Mouse (Mus musculus) kidney, postnatal 0 days (tissue): ENCODE results near the gene Pfkm. TPM values are rescaled to one million over a fixed set of nuclear protein-coding genes. Genes with fewer than 3 reads are reported as not detected.
A peak's percentile ranks its signal among the peaks of the same experiment; 100 is the strongest.

Source experiments
- ATAC-seq: fragments of 200-750 bp; cut with Nextera tagmentation; replicated peaks from 2 replicates; pipeline ENCODE4 v1.8.0; 2017; ENCODE audit warnings: low read depth, moderate number of reproducible peaks, moderate TSS enrichment, moderate library complexity; ENCODE audit not compliant: low FRiP score
- DNase-seq: peaks from one replicate; pipeline ENCODE4 v3.0.0-alpha.2; 2016; ENCODE audit warnings: low spot score
- H3K27ac ChIP-seq: fragments of 300-500 bp; sonication (generic); 2 replicates; pipeline ENCODE4 v1.5.1; 2014; ENCODE audit warnings: mild to moderate bottlenecking
- H3K27me3 ChIP-seq: fragments of 300-500 bp; sonication (generic); 2 replicates; pipeline ENCODE4 v1.6.1; 2014; ENCODE audit warnings: low read length, mixed read lengths; ENCODE audit not compliant: insufficient read depth
- H3K36me3 ChIP-seq: fragments of 300-500 bp; sonication (generic); 2 replicates; pipeline ENCODE4 v1.6.1; 2014; ENCODE audit warnings: low read length, mixed read lengths; ENCODE audit not compliant: insufficient read depth
- H3K4me1 ChIP-seq: fragments of 300-500 bp; sonication (generic); replicated peaks from 2 replicates; pipeline ENCODE4 v1.6.1; 2014; ENCODE audit warnings: antibody characterized with exemption, low read length, mixed read lengths; ENCODE audit not compliant: insufficient read depth
- H3K4me2 ChIP-seq: fragments of 300-500 bp; sonication (generic); 2 replicates; pipeline ENCODE4 v1.6.1; 2014; ENCODE audit warnings: mild to moderate bottlenecking, low read length, moderate library complexity, mixed read lengths
- H3K4me3 ChIP-seq: fragments of 300-500 bp; sonication (generic); replicated peaks from 2 replicates; pipeline ENCODE4 v1.5.1; 2014; ENCODE audit warnings: low read depth, low read length
- H3K9ac ChIP-seq: fragments of 300-500 bp; sonication (generic); 2 replicates; pipeline ENCODE4 v1.6.1; 2014; ENCODE audit warnings: low read depth, low read length
- H3K9me3 ChIP-seq: fragments of 300-500 bp; sonication (generic); replicated peaks from 2 replicates; pipeline ENCODE4 v1.6.1; 2016; ENCODE audit warnings: low read length, inconsistent platforms, mixed read lengths
- CTCF ChIP-seq: IDR thresholded peaks from 2 replicates; pipeline ENCODE4 v1.5.1; 2016; ENCODE audit warnings: antibody characterized with exemption, low read depth, mild to moderate bottlenecking, moderate library complexity
- WGBS: fragments of 180-500 bp; shearing (Covaris S2); extraction: QIAGEN DNeasy Blood & Tissue Kit; methylation state at CpG from one replicate; pipeline ENCODE4 v1.1.7; 2014; 5-methylcytosine and 5-hydroxymethylcytosine counted together
- polyA plus RNA-seq: library from polyadenylated mRNA; unstranded; fragments of >200 nt; fragmentation: Nextera tagmentation; extraction: Ambion mirVana; gene quantifications from 2 replicates; pipeline ENCODE4 v1.2.1, GENCODE M21; 2015

The Pfkm gene
- polyA plus RNA-seq, 1 experiment from 2014 or later, result 34.2 TPM

DNA sequence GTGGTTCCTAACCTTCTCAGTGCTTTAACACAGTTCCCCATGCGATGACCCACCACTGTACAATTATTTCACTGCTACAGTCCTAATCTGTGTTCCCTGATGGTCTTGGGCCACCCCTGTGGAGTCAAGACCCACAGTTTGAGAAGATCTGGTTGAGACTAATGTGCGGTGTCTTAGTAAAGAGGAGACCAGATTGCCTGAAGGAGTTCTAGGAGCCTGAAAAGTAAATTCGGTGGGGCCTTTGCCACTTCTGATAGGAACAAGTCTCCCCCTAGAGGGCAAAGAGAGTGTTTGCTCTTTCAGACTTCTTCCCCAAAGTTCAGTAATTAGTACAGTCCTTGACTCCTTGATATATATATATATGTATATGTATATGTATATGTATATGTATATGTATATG is 61.2 kb downstream of the Pfkm start:
- TF ChIP-seq CTCF, result peak; percentile 87
- Histone ChIP-seq H3K36me3 (no peaks in the 10 kb centered on the region), H3K9ac (no peak overlapping the region), H3K4me1 (no peaks in the 10 kb centered on the region), H3K27ac (no peak overlapping the region), H3K9me3 (no peaks in the 10 kb centered on the region), H3K4me3 (no peak overlapping the region), H3K4me2 (no peak overlapping the region), H3K27me3 (no peaks in the 10 kb centered on the region)
- no peak; the same call in 1 of the 2 replicates for ATAC-seq
- 18% methylated on average over 3 of the region's 3 CpGs for WGBS
- DNase-seq, result peak; percentile 93

DNA sequence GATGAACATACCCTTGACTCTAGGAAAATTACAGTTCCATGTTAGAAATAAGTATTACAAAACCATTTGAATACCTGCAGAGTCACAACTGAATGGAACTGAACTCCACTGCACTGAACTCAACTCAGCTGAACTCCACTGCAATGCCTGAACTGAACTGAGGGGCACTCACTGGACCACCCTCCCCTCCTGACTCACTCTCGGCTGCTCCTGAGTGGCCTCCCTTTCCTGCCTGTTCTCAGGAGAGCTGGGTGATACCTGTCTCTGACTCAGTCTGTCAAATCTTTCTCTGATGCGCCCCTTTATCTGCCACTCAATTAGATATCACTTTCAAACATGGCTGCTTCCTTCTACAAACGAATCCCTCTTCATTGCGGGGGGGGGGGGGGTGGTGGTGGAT is 61.8 kb downstream of the Pfkm start:
- 63% methylated on average over 4 of the region's 4 CpGs for WGBS
- no peak for ATAC-seq
- TF ChIP-seq CTCF, result no peak

DNA sequence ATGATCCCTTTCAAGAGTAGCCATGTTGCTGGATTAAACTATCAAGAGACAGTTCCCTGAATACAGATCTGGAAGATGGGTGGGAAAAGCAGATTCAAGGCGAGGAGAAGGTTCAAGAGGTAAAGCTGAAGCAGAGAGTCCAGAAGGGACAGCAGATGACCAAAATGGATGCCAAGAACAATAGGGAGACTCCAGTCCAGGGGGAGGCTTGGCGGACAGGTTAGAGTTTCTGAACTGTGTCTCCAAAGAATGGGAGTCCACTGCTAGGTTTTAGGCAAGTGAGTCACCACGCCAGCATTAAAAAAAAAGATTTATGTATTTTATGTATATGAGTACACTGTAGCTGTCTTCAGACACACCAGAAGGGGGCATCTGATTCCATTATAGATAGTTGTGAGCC is 62.2 kb downstream of the Pfkm start:
- Histone ChIP-seq H3K36me3 (no peaks in the 10 kb centered on the region), H3K4me1 (no peaks in the 10 kb centered on the region), H3K4me3 (no peak overlapping the region), H3K4me2 (no peak overlapping the region), H3K27ac (no peak overlapping the region), H3K27me3 (no peaks in the 10 kb centered on the region), H3K9me3 (no peaks in the 10 kb centered on the region), H3K9ac (no peak overlapping the region)
- 70% methylated on average over 3 of the region's 3 CpGs for WGBS
- peak; percentile 9; the same call in 1 of the 2 replicates for TF ChIP-seq CTCF
- ATAC-seq (no peak), DNase-seq (no peak)

More for the DNA sequence above, 61.8 kb downstream of the Pfkm start:
- Histone ChIP-seq H3K27me3 (no peaks in the 10 kb centered on the region), H3K9ac (no peak overlapping the region), H3K27ac (no peak overlapping the region), H3K4me1 (no peaks in the 10 kb centered on the region), H3K4me3 (no peak overlapping the region), H3K9me3 (no peaks in the 10 kb centered on the region), H3K36me3 (no peaks in the 10 kb centered on the region), H3K4me2 (no peak overlapping the region)
- DNase-seq, result no peak

DNA sequence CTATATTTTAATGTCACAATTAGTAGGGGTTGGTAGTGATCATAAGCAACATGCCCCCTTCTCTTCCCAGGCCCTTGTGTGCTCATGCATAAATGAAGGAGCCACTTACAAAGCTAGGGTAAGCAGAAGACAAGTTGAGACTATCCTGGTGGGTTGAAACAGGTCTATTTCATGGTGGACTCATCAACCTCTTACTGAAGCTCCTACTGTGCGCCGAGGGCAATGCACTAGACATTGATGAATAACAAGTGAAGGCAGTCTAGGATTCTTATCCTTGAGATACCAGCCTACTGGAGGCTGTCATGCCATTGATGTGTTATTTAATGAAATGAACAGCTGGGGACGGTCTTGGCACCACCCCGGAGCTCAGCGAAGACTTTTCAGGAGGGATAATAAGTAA is 62.9 kb downstream of the Pfkm start:
- DNase-seq, result no peak
- no peak overlapping the region for H3K4me2 ChIP-seq
- no peak overlapping the region for H3K27ac ChIP-seq
- no peaks in the 10 kb centered on the region for H3K4me1 ChIP-seq
- H3K36me3 ChIP-seq, result no peaks in the 10 kb centered on the region
- no peaks in the 10 kb centered on the region for H3K27me3 ChIP-seq
- no peak overlapping the region for H3K4me3 ChIP-seq
- 95% methylated on average over 5 of the region's 5 CpGs for WGBS
- ATAC-seq, result no peak
- H3K9me3 ChIP-seq, result no peaks in the 10 kb centered on the region
- no peak for TF ChIP-seq CTCF
- no peak overlapping the region for H3K9ac ChIP-seq

DNA sequence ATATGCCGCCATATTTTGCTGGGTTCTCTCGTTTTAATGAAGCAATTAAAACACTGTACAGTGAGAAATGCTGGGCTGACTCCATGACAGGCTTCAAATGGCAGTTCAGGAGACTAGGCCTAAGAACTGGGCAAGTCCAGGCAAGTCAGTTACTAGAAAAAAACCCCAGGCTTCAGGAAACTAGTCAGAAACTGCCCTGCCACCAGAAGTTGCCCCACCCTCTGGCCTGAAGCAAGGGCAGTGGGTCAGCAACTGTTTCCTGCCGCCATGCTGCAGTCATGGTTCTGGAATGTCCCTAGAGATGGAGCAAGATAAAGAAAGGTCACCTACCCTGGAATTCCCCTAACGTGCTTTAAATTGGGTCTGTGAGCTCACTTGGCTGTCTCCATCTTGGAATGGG is 63.6 kb downstream of the Pfkm start:
- no peaks in the 10 kb centered on the region for H3K9me3 ChIP-seq
- WGBS, result 66% methylated on average over 4 of the region's 4 CpGs
- no peaks in the 10 kb centered on the region for H3K36me3 ChIP-seq
- no peaks in the 10 kb centered on the region for H3K27me3 ChIP-seq
- DNase-seq (no peak), ATAC-seq (no peak)
- H3K4me3 ChIP-seq, result no peak overlapping the region
- no peak overlapping the region for H3K27ac ChIP-seq
- TF ChIP-seq CTCF, result no peak
- H3K4me2 ChIP-seq, result no peak overlapping the region
- no peaks in the 10 kb centered on the region for H3K4me1 ChIP-seq
- H3K9ac ChIP-seq, result no peak overlapping the region

DNA sequence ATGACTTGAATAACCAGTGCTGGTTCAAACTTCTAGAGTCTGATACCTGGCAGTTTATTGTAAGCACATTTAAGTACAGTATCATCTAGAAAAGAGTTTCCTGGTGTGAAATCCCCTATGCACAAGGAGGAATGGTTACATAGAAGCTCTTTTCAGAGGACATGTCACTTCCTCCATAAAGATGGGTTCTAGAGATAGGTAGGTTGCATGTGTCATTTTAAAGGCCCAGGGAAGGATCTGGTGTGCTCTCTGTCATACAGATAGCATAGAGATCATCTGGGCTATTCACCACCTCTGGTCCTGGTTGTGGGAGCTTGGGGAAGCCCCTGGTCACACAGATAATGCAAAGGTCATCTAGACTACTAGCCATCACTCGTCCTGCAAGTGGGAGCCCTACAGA is 64.9 kb downstream of the Pfkm start:
- no peaks in the 10 kb centered on the region for H3K9me3 ChIP-seq
- no peaks in the 10 kb centered on the region for H3K36me3 ChIP-seq
- H3K4me3 ChIP-seq, result no peak overlapping the region
- H3K4me2 ChIP-seq, result no peak overlapping the region
- H3K4me1 ChIP-seq, result no peaks in the 10 kb centered on the region
- no peak for TF ChIP-seq CTCF
- H3K27ac ChIP-seq, result no peak overlapping the region
- DNase-seq, result no peak
- no peak for ATAC-seq
- H3K9ac ChIP-seq, result no peak overlapping the region
- 76% methylated on average over 1 of the region's 1 CpGs for WGBS
- H3K27me3 ChIP-seq, result no peaks in the 10 kb centered on the region
